Mouse (Mus musculus) heart, embryonic 14.5 days (tissue): Measurements from ENCODE around the gene Scn8a. TPM values are rescaled to one million over a fixed set of nuclear protein-coding genes. Genes with fewer than 3 reads are reported as not detected.

Source experiments
- ATAC-seq: fragments of 200-750 bp; cut with Nextera tagmentation; 2 replicates; pipeline ENCODE4 v1.8.0; 2017; ENCODE audit warnings: low read depth, moderate TSS enrichment; ENCODE audit not compliant: insufficient number of reproducible peaks, insufficient read depth, low FRiP score
- H3K27ac ChIP-seq, 2 experiments: fragments of 200-500 bp in 1 of 2; fragments of 300-500 bp in 1 of 2; sonication (generic) in 1 of 2; replicated peaks in 1 of 2; 2 replicates each; pipeline ENCODE4 v1.5.1; 2012 to 2014; ENCODE audit warnings: low read depth in 2 of 2, low read length in 2 of 2, control low read depth in 1 of 2, mild to moderate bottlenecking in 1 of 2, mixed read lengths in 1 of 2; ENCODE audit not compliant: control insufficient read depth in 1 of 2, insufficient read depth in 1 of 2
- H3K27me3 ChIP-seq: fragments of 300-500 bp; sonication (generic); 2 replicates; pipeline ENCODE4 v1.6.1; 2014; ENCODE audit warnings: mild to moderate bottlenecking, low read length, control low read depth; ENCODE audit not compliant: control insufficient read depth, insufficient read depth
- H3K36me3 ChIP-seq: fragments of 300-500 bp; sonication (generic); 2 replicates; pipeline ENCODE4 v1.6.1; 2014; ENCODE audit warnings: mild to moderate bottlenecking, control low read depth, low read length, mixed read lengths; ENCODE audit not compliant: control insufficient read depth, insufficient read depth
- H3K4me1 ChIP-seq, 2 experiments: fragments of 200-500 bp in 1 of 2; fragments of 300-500 bp in 1 of 2; sonication (generic) in 1 of 2; 2 replicates each; pipeline ENCODE4 v1.6.1; 2012 to 2014; ENCODE audit warnings: low read length in 2 of 2, control low read depth in 1 of 2, mixed read lengths in 1 of 2; ENCODE audit not compliant: control insufficient read depth in 2 of 2, insufficient read depth in 2 of 2
- H3K4me2 ChIP-seq: fragments of 300-500 bp; sonication (generic); 2 replicates; pipeline ENCODE4 v1.6.1; 2014; ENCODE audit warnings: mild to moderate bottlenecking, low read length
- H3K4me3 ChIP-seq, 2 experiments: fragments of 200-500 bp in 1 of 2; fragments of 300-500 bp in 1 of 2; sonication (generic) in 1 of 2; 2 replicates each; pipeline ENCODE4 v1.5.1; 2012 to 2014; ENCODE audit warnings: low read length in 2 of 2, mild to moderate bottlenecking in 2 of 2, control low read depth in 1 of 2, low read depth in 1 of 2, moderate library complexity in 1 of 2; ENCODE audit not compliant: control insufficient read depth in 1 of 2, insufficient read depth in 1 of 2
- H3K9ac ChIP-seq: fragments of 300-500 bp; sonication (generic); 2 replicates; pipeline ENCODE4 v1.6.1; 2014; ENCODE audit warnings: mild to moderate bottlenecking, low read length
- H3K9me3 ChIP-seq: fragments of 300-500 bp; sonication (generic); 2 replicates; pipeline ENCODE4 v1.6.1; 2016; ENCODE audit warnings: low read length, control low read depth; ENCODE audit not compliant: control insufficient read depth
- WGBS: fragments of 180-500 bp; shearing (Covaris S2); extraction: QIAGEN DNeasy Blood & Tissue Kit; methylation state at CpG from one replicate; pipeline ENCODE4 v1.1.7; 2014; 5-methylcytosine and 5-hydroxymethylcytosine counted together
- polyA plus RNA-seq: library from polyadenylated mRNA; unstranded; fragments of >200 nt; fragmentation: Nextera tagmentation; extraction: Ambion mirVana; gene quantifications from 2 replicates; pipeline ENCODE4 v1.2.1, GENCODE M21; 2014

The Scn8a gene
- polyA plus RNA-seq, 1 experiment from 2014 or later, result 0.31 TPM

- Histone ChIP-seq H3K4me1 (peaks cover 3 to 8% of the 10 kb centered on the region in 2 experiments; a peak in 3 of 4 replicates), H3K27ac (no peak overlapping the region), H3K27me3 (peaks cover 34% of the 10 kb centered on the region), H3K4me2 (peak overlapping the region; percentile 94), H3K9me3 (no peaks in the 10 kb centered on the region), H3K4me3 (peak overlapping the region; percentile 52 to 53), H3K9ac (peak overlapping the region; percentile 51; the same call in 1 of the 2 replicates), H3K36me3 (no peaks in the 10 kb centered on the region)
- no peak for ATAC-seq
- WGBS, result 27% methylated on average over 12 of the region's 12 CpGs
Measured at GRCm38 (mm10) chr15:100984154-100984893, 114.7 kb downstream of the Scn8a start.

- no peak overlapping the region for H3K27ac ChIP-seq
- H3K4me3 ChIP-seq, result no peak overlapping the region
- H3K27me3 ChIP-seq, result peaks cover 34% of the 10 kb centered on the region
- no peak overlapping the region for H3K4me2 ChIP-seq
- H3K9me3 ChIP-seq, result no peaks in the 10 kb centered on the region
- WGBS, result 90% methylated on average over 10 of the region's 10 CpGs
- H3K4me1 ChIP-seq, result peaks cover 3 to 8% of the 10 kb centered on the region in 2 experiments; a peak in 3 of 4 replicates
- H3K36me3 ChIP-seq, result no peaks in the 10 kb centered on the region
- no peak overlapping the region for H3K9ac ChIP-seq
- ATAC-seq, result no peak
Measured at GRCm38 (mm10) chr15:100986479-100986878, 116.8 kb downstream of the Scn8a start.

GRCm38 (mm10) chr15:100987031-100987430 lies 117.4 kb downstream of the Scn8a start:
- Histone ChIP-seq H3K4me1 (peaks cover 3 to 8% of the 10 kb centered on the region in 2 experiments; a peak in 3 of 4 replicates), H3K36me3 (no peaks in the 10 kb centered on the region), H3K9me3 (no peaks in the 10 kb centered on the region), H3K27me3 (peaks cover 34% of the 10 kb centered on the region), H3K9ac (no peak overlapping the region), H3K4me3 (no peak overlapping the region), H3K27ac (no peak overlapping the region), H3K4me2 (no peak overlapping the region)
- no peak for ATAC-seq
- 85% methylated on average over 1 of the region's 1 CpGs for WGBS

GRCm38 (mm10) chr15:100990283-100990682 lies 120.6 kb downstream of the Scn8a start:
- Histone ChIP-seq H3K9ac (no peak overlapping the region), H3K36me3 (no peaks in the 10 kb centered on the region), H3K27ac (no peak overlapping the region), H3K4me2 (no peak overlapping the region), H3K27me3 (peaks cover 10% of the 10 kb centered on the region), H3K4me1 (no peaks in the 10 kb centered on the region), H3K4me3 (no peak overlapping the region), H3K9me3 (no peaks in the 10 kb centered on the region)
- no peak for ATAC-seq
- WGBS, result 87% methylated on average over 10 of the region's 10 CpGs

- Histone ChIP-seq H3K27ac (no peak overlapping the region), H3K4me1 (no peaks in the 10 kb centered on the region), H3K4me3 (no peak overlapping the region), H3K36me3 (no peaks in the 10 kb centered on the region), H3K4me2 (no peak overlapping the region), H3K9me3 (no peaks in the 10 kb centered on the region), H3K27me3 (peaks cover 6% of the 10 kb centered on the region; the same call in 1 of the 2 replicates), H3K9ac (no peak overlapping the region)
- WGBS, result 27% methylated on average over 4 of the region's 4 CpGs
- ATAC-seq, result no peak
Measured at GRCm38 (mm10) chr15:100997090-100997489, 127.4 kb downstream of the Scn8a start.

- ATAC-seq, result no peak
- no peak overlapping the region for H3K9ac ChIP-seq
- H3K36me3 ChIP-seq, result no peaks in the 10 kb centered on the region
- no peak overlapping the region for H3K4me2 ChIP-seq
- H3K27me3 ChIP-seq, result no peaks in the 10 kb centered on the region
- H3K9me3 ChIP-seq, result no peaks in the 10 kb centered on the region
- 89% methylated on average over 1 of the region's 1 CpGs for WGBS
- H3K27ac ChIP-seq, result no peak overlapping the region
- H3K4me1 ChIP-seq, result peaks cover 0 to 5% of the 10 kb centered on the region in 2 experiments; a peak in 3 of 4 replicates
- no peak overlapping the region for H3K4me3 ChIP-seq
Measured at GRCm38 (mm10) chr15:101001685-101002084, 132.0 kb downstream of the Scn8a start.

- ATAC-seq, result no peak
- Histone ChIP-seq H3K4me2 (no peak overlapping the region), H3K4me3 (no peak overlapping the region), H3K36me3 (no peaks in the 10 kb centered on the region), H3K9me3 (no peaks in the 10 kb centered on the region), H3K27ac (no peak overlapping the region), H3K27me3 (no peaks in the 10 kb centered on the region), H3K9ac (no peak overlapping the region), H3K4me1 (peaks cover 3 to 5% of the 10 kb centered on the region in 2 experiments; a peak in 3 of 4 replicates)
- WGBS, result 85% methylated on average over 3 of the region's 3 CpGs
Measured at GRCm38 (mm10) chr15:101002466-101002865, 132.8 kb downstream of the Scn8a start.
